Mouse (Mus musculus) heart, embryonic 10.5 days (tissue): ENCODE measurements at regions not wholly inside any gene's neighbourhood (a gene's known extent, or its start where the extent isn't known, plus 50 kb on each side); places are given as distances from the start of the nearest gene placed in this dataset.

Experiments
- DNase-seq: peaks from one replicate; pipeline ENCODE4 v3.0.0-alpha.2; 2017; ENCODE audit warnings: low spot score
- H3K27ac ChIP-seq: fragments of 300-500 bp; sonication (generic); 2 replicates; pipeline ENCODE4 v1.5.1; 2016; ENCODE audit warnings: mild to moderate bottlenecking
- H3K27me3 ChIP-seq: fragments of 300-500 bp; sonication (generic); 2 replicates; pipeline ENCODE4 v1.6.1; 2016; ENCODE audit warnings: mild to moderate bottlenecking; ENCODE audit not compliant: poor library complexity, insufficient read depth, severe bottlenecking
- H3K36me3 ChIP-seq: fragments of 300-500 bp; sonication (generic); 2 replicates; pipeline ENCODE4 v1.6.1; 2016; ENCODE audit warnings: mild to moderate bottlenecking, moderate library complexity
- H3K4me1 ChIP-seq: fragments of 300-500 bp; sonication (generic); 2 replicates; pipeline ENCODE4 v1.6.1; 2016; ENCODE audit warnings: mild to moderate bottlenecking
- H3K4me3 ChIP-seq: fragments of 300-500 bp; sonication (generic); 2 replicates; pipeline ENCODE4 v1.5.1; 2016; ENCODE audit warnings: mild to moderate bottlenecking, moderate library complexity
- H3K9me3 ChIP-seq: fragments of 300-500 bp; sonication (generic); 2 replicates; pipeline ENCODE4 v1.6.1; 2016; ENCODE audit warnings: mild to moderate bottlenecking, moderate library complexity
- WGBS: fragments of 180-500 bp; shearing (Covaris S2); methylation state at CpG from one replicate; pipeline ENCODE4 v1.1.7; 2016; 5-methylcytosine and 5-hydroxymethylcytosine counted together

GRCm38 (mm10) chrX:11591391-11592187, 264.0 kb downstream of the H2al1j start:
- no peaks in the 10 kb centered on the region for H3K36me3 ChIP-seq
- H3K27me3 ChIP-seq: peaks cover 76% of the 10 kb centered on the region
- no peak overlapping the region for H3K4me3 ChIP-seq
- H3K27ac ChIP-seq: no peak overlapping the region
- WGBS: 34% methylated on average over 10 of the region's 10 CpGs
- peaks cover 8% of the 10 kb centered on the region; the same call in 1 of the 2 replicates for H3K4me1 ChIP-seq
- no peak for DNase-seq
- no peaks in the 10 kb centered on the region for H3K9me3 ChIP-seq

GRCm38 (mm10) chrX:11594542-11594941, 266.9 kb downstream of the H2al1j start:
- Histone ChIP-seq H3K9me3 (no peaks in the 10 kb centered on the region), H3K4me1 (no peaks in the 10 kb centered on the region), H3K27ac (no peak overlapping the region), H3K36me3 (no peaks in the 10 kb centered on the region), H3K4me3 (no peak overlapping the region), H3K27me3 (peaks cover 64% of the 10 kb centered on the region)
- DNase-seq: no peak
- WGBS: 60% methylated on average over 3 of the region's 3 CpGs

DNA sequence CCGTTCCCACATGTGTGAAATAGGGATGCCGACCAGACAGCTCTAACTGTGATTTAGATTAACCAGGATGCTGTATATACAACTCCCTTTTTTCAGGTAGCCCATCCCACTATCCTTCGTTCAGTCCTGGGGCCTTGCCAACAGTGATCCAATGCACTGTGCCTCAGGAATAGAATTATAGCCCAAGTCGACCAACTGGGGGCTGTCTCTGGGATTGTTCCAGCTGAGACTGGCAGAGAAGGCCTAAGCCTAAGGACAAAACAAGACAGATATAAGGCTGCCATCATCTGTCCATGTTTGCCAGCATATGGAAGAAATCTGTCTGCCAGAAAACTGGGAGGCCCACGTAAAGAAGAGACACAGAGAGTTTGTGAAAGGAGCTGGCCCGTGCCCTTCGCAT, 269.9 kb downstream of the H2al1j start:
- WGBS: 80% methylated on average over 7 of the region's 7 CpGs
- Histone ChIP-seq H3K36me3 (no peaks in the 10 kb centered on the region), H3K4me1 (no peaks in the 10 kb centered on the region), H3K4me3 (no peak overlapping the region), H3K27me3 (peaks cover 53% of the 10 kb centered on the region; the same call in 1 of the 2 replicates), H3K27ac (no peak overlapping the region), H3K9me3 (no peaks in the 10 kb centered on the region)
- no peak for DNase-seq

DNA sequence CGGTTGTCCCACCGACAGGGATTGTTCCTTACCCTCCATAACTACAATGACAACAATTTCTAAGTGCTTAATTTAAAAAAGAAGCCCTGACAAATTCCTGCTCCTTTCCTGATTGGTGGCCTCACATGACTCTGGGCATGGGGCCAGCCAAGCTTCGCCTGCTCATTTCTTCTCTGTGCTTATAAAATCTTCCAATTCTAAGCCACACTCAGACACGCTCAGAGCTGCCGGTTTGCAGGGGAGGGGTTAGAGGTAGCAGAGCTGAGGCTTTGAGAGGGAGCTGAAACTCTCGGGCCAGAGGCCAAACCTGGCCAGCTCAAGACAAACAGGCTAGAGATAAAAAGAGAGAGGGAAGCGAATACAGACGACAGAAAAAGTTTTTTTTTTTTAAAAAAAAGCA, 286.6 kb downstream of the H2al1j start:
- Histone ChIP-seq H3K27ac (no peak overlapping the region), H3K9me3 (no peaks in the 10 kb centered on the region), H3K27me3 (no peaks in the 10 kb centered on the region), H3K4me1 (no peaks in the 10 kb centered on the region), H3K36me3 (no peaks in the 10 kb centered on the region), H3K4me3 (no peak overlapping the region)
- no peak for DNase-seq
- 43% methylated on average over 8 of the region's 8 CpGs for WGBS

DNA sequence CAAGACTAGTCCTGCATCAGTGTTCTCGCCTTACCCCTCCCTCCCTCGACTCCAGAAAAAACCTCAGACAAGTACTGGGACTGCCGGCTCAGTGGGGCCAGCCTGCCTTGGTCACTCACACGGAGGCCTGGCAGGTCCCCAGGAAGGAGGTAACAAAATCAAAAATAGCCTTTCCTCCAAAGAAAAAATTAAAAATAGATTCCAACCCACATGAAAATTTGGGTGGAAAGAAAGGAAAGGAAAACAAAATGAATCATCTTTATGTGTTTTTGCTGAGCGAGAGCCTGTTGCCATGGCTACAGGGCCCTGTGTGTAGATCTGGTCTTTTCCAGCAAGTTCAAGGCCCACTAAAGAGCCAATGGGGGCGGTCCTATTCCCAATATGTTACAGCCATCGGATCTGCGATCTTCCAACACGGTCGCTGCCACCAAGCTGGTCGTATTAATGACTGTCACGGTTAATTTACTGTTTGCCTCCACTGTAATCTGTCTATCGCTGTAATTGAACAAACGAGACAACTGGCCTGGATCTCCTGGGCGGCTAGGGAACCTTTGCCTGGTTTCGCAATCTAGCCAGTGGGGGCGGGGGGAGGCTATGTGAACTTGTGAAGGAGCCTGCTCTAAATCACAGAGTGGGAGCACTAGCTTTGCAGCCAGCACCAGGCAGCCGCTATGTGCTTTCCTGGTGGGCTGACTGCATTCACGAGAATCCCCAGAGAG, 293.6 kb downstream of the H2al1j start:
- 60% methylated on average over 19 of the region's 19 CpGs for WGBS
- Histone ChIP-seq H3K4me1 (no peaks in the 10 kb centered on the region), H3K27ac (no peak overlapping the region; the same call in 1 of the 2 replicates)

GRCm38 (mm10) chrX:11626274-11626878, 298.8 kb downstream of the H2al1j start:
- peaks cover 18% of the 10 kb centered on the region; the same call in 1 of the 2 replicates for H3K27me3 ChIP-seq
- 53% methylated on average over 10 of the region's 10 CpGs for WGBS

More for the DNA sequence above, 293.6 kb downstream of the H2al1j start:
- no peaks in the 10 kb centered on the region for H3K9me3 ChIP-seq
- no peaks in the 10 kb centered on the region for H3K36me3 ChIP-seq
- H3K4me3 ChIP-seq: no peak overlapping the region
- no peak for DNase-seq
- H3K27me3 ChIP-seq: no peaks in the 10 kb centered on the region

GRCm38 (mm10) chrX:11629362-11629761, 301.7 kb downstream of the H2al1j start:
- H3K27me3 ChIP-seq: peaks cover 31% of the 10 kb centered on the region; the same call in 1 of the 2 replicates

More at GRCm38 (mm10) chrX:11626274-11626878, 298.8 kb downstream of the H2al1j start:
- no peak for DNase-seq
- H3K4me1 ChIP-seq: no peaks in the 10 kb centered on the region
- H3K36me3 ChIP-seq: no peaks in the 10 kb centered on the region
- no peak overlapping the region for H3K4me3 ChIP-seq
- no peak overlapping the region for H3K27ac ChIP-seq
- no peaks in the 10 kb centered on the region for H3K9me3 ChIP-seq

GRCm38 (mm10) chrX:11629906-11630305, 302.3 kb downstream of the H2al1j start:
- Histone ChIP-seq H3K27ac (no peak overlapping the region), H3K4me1 (no peaks in the 10 kb centered on the region), H3K9me3 (no peaks in the 10 kb centered on the region), H3K27me3 (peaks cover 31% of the 10 kb centered on the region; the same call in 1 of the 2 replicates), H3K4me3 (no peak overlapping the region), H3K36me3 (no peaks in the 10 kb centered on the region)
- no peak for DNase-seq
- 12% methylated on average over 1 of the region's 1 CpGs for WGBS

More at GRCm38 (mm10) chrX:11629362-11629761, 301.7 kb downstream of the H2al1j start:
- WGBS: 68% methylated on average over 2 of the region's 2 CpGs
- Histone ChIP-seq H3K4me3 (no peak overlapping the region), H3K27ac (no peak overlapping the region), H3K9me3 (no peaks in the 10 kb centered on the region), H3K36me3 (no peaks in the 10 kb centered on the region), H3K4me1 (no peaks in the 10 kb centered on the region)
- no peak for DNase-seq

DNA sequence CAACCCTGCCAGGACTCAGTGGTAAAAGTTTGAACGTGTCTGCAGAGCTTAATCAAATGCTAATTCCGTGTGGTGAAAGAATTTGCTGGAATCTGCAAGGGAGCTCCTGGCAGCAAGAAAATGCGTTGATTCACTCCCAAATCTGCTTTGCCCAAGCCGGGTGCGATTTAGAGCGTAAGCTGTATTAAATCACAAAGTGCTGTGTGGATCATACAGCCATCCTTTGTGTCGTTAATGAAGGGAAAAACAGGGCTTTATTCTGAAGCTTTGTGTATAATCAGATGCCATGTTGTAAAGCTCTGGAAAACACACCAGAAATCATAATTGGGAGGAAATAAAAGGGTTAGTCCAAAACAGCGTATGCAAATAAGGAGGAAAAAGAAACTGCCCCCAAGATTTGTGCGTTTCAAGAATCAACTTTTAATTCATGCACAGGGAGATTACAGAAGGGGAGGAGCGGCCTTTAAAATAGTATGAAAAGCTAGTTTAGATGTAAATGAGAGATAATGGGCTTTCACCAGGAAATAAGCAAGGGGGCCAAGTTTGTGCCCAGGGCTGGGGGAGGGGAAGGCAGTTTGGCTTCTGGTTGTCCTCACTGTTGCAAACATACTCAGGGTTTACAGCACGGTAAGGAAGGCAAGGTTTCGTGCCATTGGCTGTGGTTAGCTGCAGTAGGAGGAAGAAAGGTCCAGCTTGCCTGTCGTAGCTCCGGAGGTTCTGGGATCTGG, 303.7 kb downstream of the H2al1j start:
- Histone ChIP-seq H3K27me3 (peaks cover 31% of the 10 kb centered on the region; the same call in 1 of the 2 replicates), H3K36me3 (no peaks in the 10 kb centered on the region), H3K4me1 (no peaks in the 10 kb centered on the region), H3K9me3 (no peaks in the 10 kb centered on the region), H3K27ac (peak overlapping the region; percentile 42; the same call in 1 of the 2 replicates), H3K4me3 (peak overlapping the region; percentile 39)
- no peak for DNase-seq
- WGBS: 19% methylated on average over 14 of the region's 14 CpGs

DNA sequence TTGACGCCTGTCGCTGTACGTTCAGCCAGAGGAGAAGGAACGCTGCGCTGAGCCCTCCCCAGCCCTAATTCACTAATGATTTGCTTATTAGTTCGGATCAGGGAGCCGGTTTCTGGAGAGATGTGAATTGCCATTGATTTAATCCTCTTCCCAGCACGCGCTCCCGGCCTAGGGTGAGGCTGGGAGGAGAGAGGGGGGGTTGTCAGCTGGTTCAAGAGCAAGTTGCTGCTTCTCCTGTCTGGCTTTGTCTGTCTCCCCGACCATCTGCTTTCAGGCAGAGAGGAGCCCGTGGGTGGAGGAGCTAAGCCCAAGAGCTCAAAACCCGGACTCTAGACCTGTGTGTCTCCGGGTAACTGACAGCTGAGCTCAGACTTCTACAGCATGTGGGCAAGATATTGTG, 304.4 kb downstream of the H2al1j start:
- Histone ChIP-seq H3K36me3 (no peaks in the 10 kb centered on the region), H3K27me3 (peaks cover 33% of the 10 kb centered on the region; the same call in 1 of the 2 replicates), H3K27ac (peak overlapping the region; percentile 42; the same call in 1 of the 2 replicates), H3K4me3 (peak overlapping the region; percentile 39), H3K9me3 (no peaks in the 10 kb centered on the region), H3K4me1 (no peaks in the 10 kb centered on the region)
- DNase-seq: no peak
- WGBS: 24% methylated on average over 14 of the region's 14 CpGs

DNA sequence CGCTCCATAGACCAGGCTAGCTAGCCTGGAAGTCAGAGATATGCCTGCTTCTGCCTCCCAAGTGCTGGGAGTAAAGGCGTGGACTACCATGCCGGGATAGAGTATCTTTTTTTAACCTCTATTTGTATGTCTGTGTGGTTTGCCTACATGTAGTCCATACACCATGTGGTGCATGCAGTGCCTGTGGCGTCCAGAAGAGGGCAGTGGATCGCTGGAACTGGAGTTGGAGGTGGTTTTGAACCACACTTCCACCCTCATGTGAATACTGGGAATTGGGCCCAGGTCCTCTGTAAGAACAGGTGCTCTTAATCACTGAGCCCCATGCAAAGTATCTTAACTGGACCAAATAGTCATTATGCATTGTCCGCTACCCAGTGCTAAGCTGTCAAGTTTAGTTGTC, 306.2 kb downstream of the H2al1j start:
- H3K36me3 ChIP-seq: no peaks in the 10 kb centered on the region
- H3K27ac ChIP-seq: no peak overlapping the region
- no peaks in the 10 kb centered on the region for H3K9me3 ChIP-seq
- no peak overlapping the region for H3K4me3 ChIP-seq
- WGBS: 53% methylated on average over 6 of the region's 6 CpGs
- peaks cover 32% of the 10 kb centered on the region; the same call in 1 of the 2 replicates for H3K27me3 ChIP-seq
- H3K4me1 ChIP-seq: no peaks in the 10 kb centered on the region
- DNase-seq: no peak

- whole genome bisulfite sequencing: 76% methylated on average over 6 of the region's 6 CpGs
- Histone ChIP-seq H3K27me3 (peaks cover 11% of the 10 kb centered on the region; the same call in 1 of the 2 replicates), H3K4me3 (no peak overlapping the region)
These were observed 316.9 kb downstream of the H2al1j start for GRCm38 (mm10) chrX:11644484-11644883.

More at GRCm38 (mm10) chrX:11644484-11644883, 316.9 kb downstream of the H2al1j start:
- Histone ChIP-seq H3K4me1 (no peaks in the 10 kb centered on the region), H3K9me3 (no peaks in the 10 kb centered on the region), H3K27ac (no peak overlapping the region), H3K36me3 (no peaks in the 10 kb centered on the region)
- no peak for DNase-seq
